Mouse (Mus musculus) ovary, postnatal 14 days (tissue): Measurements from ENCODE around the gene Ccdc78.

Experiments used
- DNase-seq: peaks from one replicate; pipeline ENCODE4 v3.0.0; 2022; ENCODE audit warnings: low spot score

The Ccdc78 gene

DNA sequence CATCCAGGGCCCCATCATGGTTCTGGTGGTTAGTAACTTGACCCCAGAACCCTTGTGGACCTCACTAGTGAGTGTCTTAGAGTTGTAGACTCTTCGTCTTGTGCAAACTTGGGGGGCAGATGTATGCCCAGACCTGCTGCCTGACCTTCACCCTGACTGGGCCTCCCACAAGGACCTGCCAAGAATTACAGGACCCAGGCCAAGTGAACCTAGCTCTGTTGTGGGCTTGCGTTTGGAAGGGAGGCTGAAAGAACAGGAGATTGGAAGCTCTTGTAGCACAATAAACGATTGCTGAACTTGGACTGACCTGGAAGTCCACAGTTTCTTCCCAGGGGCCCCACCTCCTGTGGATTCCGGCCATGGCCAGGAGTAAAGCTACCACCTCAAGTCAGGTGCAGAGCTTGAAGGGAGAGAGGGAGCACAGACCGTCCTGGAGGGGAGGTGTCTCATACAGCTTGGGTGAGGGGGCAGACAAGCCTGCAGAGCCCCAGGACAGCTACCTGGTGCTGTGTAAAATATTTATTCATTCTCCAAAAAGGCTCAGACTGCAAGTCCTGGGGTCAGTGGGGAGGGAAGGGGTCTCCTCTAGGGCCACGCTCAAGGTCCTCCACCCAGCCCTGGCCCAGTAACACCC lies 47.7 kb downstream of the Ccdc78 start:
- no peak for DNase-seq

DNA sequence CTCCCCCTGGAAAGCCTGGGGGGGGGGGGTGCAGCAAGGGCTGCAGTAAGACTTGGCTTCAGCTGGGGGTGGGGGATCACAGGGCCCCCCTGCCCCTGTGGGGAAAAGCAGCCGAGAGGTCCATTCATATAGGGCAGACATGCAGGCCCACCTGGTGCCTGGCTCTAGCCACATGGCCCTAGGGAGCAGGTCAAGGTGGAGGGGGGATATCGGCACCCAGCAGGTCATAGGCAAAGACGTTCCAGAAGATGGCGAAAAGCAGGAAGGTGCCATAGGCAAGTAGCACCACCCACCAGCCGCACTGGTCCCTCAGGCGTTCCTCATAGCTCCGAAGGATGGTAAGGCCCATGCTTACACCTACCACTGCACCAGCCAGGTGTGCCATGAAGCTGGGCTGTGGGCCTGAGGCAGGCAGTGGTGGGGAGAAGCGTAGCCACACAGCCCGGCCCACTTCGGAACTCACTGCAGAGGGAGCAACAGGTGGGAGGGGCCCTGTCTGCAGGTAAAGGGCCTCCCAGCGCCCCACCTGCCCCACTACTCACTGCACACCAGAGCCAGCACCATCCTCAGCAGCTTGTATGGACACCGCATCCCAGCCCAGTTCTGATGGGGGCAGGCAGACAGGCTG lies 48.3 kb downstream of the Ccdc78 start:
- DNase-seq: no peak

DNA sequence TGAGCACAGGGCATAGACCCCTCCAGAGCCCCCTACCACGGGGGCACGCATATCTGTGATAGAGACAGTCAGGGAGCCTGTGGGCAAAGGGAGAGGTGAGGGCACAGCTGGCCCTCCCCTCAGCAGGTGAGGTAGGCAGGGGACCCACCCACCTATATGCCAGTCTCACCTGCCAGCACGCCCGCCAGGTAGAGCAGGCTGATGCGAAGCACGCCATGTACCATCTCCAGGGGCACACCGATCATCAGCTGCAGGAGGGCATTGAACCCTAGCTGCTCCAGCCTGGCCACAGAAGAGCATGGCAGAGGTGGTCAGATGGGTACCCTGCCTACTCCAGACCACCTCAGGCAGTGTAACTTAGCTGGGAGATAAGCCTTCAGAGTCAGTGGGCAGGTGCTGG lies 48.9 kb downstream of the Ccdc78 start:
- no peak for DNase-seq

DNA sequence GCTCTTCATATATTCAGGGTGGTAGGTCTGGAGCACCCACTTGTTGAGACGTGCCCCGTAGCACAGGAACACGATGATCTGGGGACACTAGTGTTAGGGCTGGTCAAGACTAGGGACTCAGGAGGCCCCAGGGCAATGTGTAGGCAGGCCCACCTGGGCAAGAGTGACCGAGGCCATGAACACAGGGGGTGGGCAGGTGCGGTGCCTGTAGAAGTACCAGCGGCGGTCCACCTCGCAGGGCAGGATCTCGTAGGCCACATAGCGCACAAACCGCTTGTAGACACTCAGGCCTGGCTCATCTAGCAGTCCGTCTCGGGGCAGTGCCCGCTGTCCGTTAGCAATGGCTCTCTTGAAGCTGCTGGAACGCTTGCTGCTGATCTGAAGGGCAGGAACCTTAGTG lies 49.4 kb downstream of the Ccdc78 start:
- no peak for DNase-seq

DNA sequence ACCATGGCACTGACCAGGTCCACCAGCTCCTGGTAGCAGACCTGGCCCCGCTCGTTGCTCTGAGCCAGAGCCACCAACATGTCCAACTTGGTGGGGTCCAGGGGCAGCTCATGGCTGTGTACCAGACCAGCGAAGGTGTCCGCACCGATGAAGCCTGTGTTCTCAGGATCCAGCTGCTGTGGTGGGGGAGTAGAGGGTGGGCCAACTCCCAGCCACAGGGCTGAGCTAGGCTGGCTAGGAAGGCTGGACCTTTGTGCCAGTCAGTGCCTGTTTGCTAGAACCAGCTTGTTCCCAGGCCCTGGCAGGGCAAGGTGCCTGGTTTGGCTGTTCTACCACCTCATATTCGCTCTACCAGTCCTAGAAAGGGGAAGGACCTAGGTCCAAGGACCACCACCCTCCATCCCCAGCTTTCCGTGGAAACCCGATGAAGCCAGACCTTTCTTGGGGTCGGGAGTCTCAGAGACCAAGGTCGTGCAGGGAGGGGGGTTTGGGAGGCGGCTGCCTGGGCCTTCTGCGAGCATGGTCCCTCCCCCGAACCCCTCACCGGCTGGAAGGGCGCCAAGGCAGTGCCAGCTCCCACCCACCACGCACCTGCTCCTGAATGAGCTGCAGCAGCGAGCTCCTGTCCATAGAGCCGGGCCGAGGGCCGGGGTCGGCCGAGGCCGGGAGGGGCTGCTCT lies 50.2 kb downstream of the Ccdc78 start:
- no peak for DNase-seq

DNA sequence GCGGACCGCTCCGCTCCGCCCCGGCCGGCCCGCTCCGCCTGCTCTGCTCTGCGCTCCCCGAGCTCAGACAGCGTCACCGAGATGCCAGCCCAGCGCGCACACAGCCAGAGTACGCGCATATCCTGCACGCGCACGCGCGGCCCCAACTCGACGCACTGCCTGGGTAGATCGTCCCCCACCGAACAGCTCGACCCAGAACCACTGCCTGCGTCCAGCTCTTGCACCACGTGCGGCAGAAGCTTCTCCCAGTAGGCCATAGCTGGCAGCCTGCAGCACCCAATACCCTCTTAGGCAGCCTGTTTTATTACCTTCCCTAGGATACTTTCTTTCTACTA lies 50.7 kb downstream of the Ccdc78 start, which contains the start of gene Rhbdl1:
Rhbdl1 (minus strand) TSS at position 220 of the 335 bp plus-strand sequence.
- peak; percentile 59 for DNase-seq

DNA sequence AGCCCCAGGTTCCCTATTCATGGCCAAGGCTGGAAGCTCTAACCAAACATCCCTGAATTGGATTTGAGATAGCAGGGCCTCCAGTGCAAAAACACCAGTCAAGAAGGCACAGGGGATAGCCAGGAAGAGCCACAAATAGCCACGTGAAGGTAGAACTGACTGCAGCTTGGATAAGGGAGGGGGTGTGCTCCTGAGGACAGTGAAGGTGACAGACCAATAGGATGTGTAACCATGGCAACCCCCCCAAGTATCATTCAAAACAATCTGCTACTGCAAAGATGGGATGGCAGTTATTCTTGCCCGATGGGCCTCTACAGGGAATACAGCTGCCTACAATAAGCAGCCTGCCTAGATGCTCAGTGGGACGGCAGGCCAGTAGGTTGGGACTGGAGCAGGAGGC lies 51.2 kb downstream of the Ccdc78 start:
- no peak for DNase-seq

DNA sequence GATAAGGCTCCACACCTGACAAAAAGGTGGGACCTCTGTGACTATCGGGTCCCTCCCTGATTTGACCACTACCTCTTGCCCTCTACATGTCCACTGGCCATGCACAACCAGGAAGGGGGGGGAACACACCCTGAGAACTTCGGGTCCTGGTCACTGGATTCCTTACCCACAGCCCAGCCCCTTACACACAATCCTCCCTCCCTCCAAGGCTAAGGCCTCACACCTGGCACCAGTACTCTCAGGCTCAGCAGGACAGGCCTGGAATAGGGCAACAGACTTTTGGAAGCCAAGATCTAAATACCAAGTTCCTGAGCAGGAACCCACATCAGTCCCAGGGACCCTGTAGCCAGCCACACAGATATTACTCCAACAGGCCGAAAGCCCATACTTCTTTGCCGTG lies 52.5 kb downstream of the Ccdc78 start:
- DNase-seq: no peak

DNA sequence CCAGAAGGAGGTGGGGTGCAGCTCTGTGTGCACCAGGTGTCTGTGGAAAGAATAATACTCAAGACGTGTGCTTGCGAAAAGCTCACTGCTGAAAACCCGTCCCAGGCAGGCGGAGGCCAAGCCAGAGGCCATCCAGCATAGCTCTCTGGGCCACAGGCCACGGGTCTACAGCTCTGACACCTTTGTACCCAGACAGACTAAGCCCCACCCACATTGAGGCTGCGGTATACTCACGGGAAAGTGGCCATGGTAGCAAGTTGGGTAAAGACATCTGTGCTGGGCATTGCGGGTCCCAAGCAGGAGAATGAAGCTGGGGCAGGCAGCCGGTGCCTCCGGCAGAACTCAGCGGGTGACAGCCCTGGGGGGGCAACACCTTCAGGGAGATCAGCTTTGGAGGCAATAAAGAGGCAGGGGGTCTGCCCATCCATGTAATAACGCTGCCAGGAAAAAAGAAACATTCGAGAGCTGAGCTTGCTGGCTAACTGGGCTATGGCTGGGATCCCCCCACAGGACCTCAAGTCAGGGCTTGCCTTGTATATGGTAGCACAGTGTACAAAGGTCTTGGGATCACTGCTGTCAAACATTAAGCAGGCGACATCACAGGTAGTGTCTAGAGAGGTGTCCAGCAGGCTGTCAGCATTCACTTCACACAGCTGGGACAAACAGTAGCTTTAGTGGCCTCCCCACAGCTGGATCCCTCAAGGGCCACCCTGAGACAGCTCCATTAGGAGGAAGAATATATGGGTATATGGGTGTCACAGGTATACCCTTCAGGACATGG lies 53.3 kb downstream of the Ccdc78 start:
- DNase-seq: no peak
